Mouse (Mus musculus) ES-E14 (cell line): ENCODE data around the gene Tent5a. TPM values are rescaled to one million over a fixed set of nuclear protein-coding genes. Genes with fewer than 3 reads are reported as not detected.
A peak's percentile ranks its signal among the peaks of the same experiment; 100 is the strongest.

Experiments used
- DNase-seq: peaks from one replicate; pipeline ENCODE4 v3.0.0-alpha.2; 2013; ENCODE audit warnings: low read depth, low spot score
- H3K27ac ChIP-seq: 2 replicates; pipeline ENCODE4 v1.5.1; 2012; ENCODE audit warnings: low read depth, mild to moderate bottlenecking, low read length, moderate library complexity, mixed read lengths; ENCODE audit not compliant: poor library complexity, insufficient read depth, severe bottlenecking
- H3K36me3 ChIP-seq: 2 replicates; pipeline ENCODE4 v1.6.1; 2012; ENCODE audit warnings: mild to moderate bottlenecking, low read length, moderate library complexity, mixed read lengths; ENCODE audit not compliant: control insufficient read depth, poor library complexity, insufficient read depth, severe bottlenecking
- H3K4me1 ChIP-seq, 2 experiments: fragments of 150-350 bp in 1 of 2; sonication (generic) in 1 of 2; 2 replicates each; pipeline ENCODE4 v1.6.1; 2012; ENCODE audit warnings: low read length in 2 of 2, mild to moderate bottlenecking in 1 of 2, mixed read lengths in 1 of 2; ENCODE audit not compliant: control insufficient read depth in 2 of 2, insufficient read depth in 2 of 2, poor library complexity in 1 of 2
- H3K4me3 ChIP-seq, 2 experiments: fragments of 150-350 bp in 1 of 2; sonication (generic) in 1 of 2; 2 replicates each; pipeline ENCODE4 v1.5.1; 2012; ENCODE audit warnings: low read length in 2 of 2, low read depth in 1 of 2, mild to moderate bottlenecking in 1 of 2, mixed read lengths in 1 of 2; ENCODE audit not compliant: insufficient read depth in 1 of 2, poor library complexity in 1 of 2, severe bottlenecking in 1 of 2
- H3K9ac ChIP-seq: 2 replicates; pipeline ENCODE4 v1.6.1; 2012; ENCODE audit warnings: low read depth, mild to moderate bottlenecking, low read length, mixed read lengths; ENCODE audit not compliant: poor library complexity, insufficient read depth, severe bottlenecking
- H3K9me3 ChIP-seq: fragments of 150-350 bp; sonication (generic); 2 replicates; pipeline ENCODE4 v1.6.1; 2012; ENCODE audit warnings: low read depth, mild to moderate bottlenecking, low read length; ENCODE audit not compliant: control insufficient read depth, insufficient read depth
- CHD2 ChIP-seq: IDR thresholded peaks from 2 replicates; pipeline ENCODE4 v1.6.1; 2014; ENCODE audit warnings: mild to moderate bottlenecking, low read depth, low read length, inconsistent platforms
- HCFC1 ChIP-seq: IDR thresholded peaks from 2 replicates; pipeline ENCODE4 v1.6.1; 2012; ENCODE audit warnings: low read length, inconsistent platforms, borderline replicate concordance; ENCODE audit not compliant: insufficient read depth
- MAFK ChIP-seq: IDR thresholded peaks from 2 replicates; pipeline ENCODE4 v1.6.1; 2014; ENCODE audit warnings: mild to moderate bottlenecking, low read depth, low read length, inconsistent platforms; ENCODE audit not compliant: insufficient read depth
- ZC3H11A ChIP-seq: IDR thresholded peaks from 2 replicates; pipeline ENCODE4 v1.6.1; 2012; ENCODE audit warnings: low read depth, mild to moderate bottlenecking, inconsistent platforms, low read length, borderline replicate concordance
- ZNF384 ChIP-seq: IDR thresholded peaks from 2 replicates; pipeline ENCODE4 v1.6.1; 2012; ENCODE audit warnings: low read depth, low read length, inconsistent platforms
- in situ Hi-C, 2 experiments: fragments of 600-800 bp; cut with MboI; formaldehyde crosslinking; loops; one replicate each; pipeline ENCODE4 v1.15.1; 2025; ENCODE audit warnings: low sequenced_read_pairs in 2 of 2, inconsistent platforms in 1 of 2; ENCODE audit not compliant: unreplicated experiment in 2 of 2
- total RNA-seq: library from RNA; depleted of rRNA; stranded (reverse); fragments of 300-350 nt; gene quantifications from 2 replicates; pipeline ENCODE4 v1.2.3, GENCODE M21; 2012

Tent5a gene
- total RNA-seq, 1 experiment = 1.5 TPM

GRCm38 (mm10) chr9:85320167-85320951 lies 6.8 kb downstream of the Tent5a start:
- Histone ChIP-seq H3K36me3 (no peaks in the 10 kb centered on the region), H3K4me3 (no peak overlapping the region), H3K9ac (no peak overlapping the region), H3K4me1 (no peaks in the 10 kb centered on the region), H3K27ac (no peak overlapping the region), H3K9me3 (no peaks in the 10 kb centered on the region)
- in situ Hi-C loops = no loop called here
- TF ChIP-seq MAFK (no peak), ZC3H11A (no peak), ZNF384 (no peak), HCFC1 (no peak), CHD2 (no peak)
- DNase-seq = no peak

GRCm38 (mm10) chr9:85316122-85316521 lies 11.0 kb downstream of the Tent5a start:
- TF ChIP-seq CHD2 (no peak), ZNF384 (no peak), HCFC1 (no peak), ZC3H11A (no peak), MAFK (no peak)
- Histone ChIP-seq H3K4me1 (no peaks in the 10 kb centered on the region), H3K9ac (no peak overlapping the region), H3K27ac (no peak overlapping the region), H3K36me3 (no peaks in the 10 kb centered on the region), H3K4me3 (no peak overlapping the region), H3K9me3 (no peaks in the 10 kb centered on the region)
- no peak for DNase-seq
- in situ Hi-C loops = no loop called here

- no peak within 1 kb of the TSS for H3K27ac ChIP-seq
- no peak for DNase-seq
- no peak within 1 kb of the TSS for H3K9ac ChIP-seq
- TF ChIP-seq ZNF384 (no peak), HCFC1 (no peak), CHD2 (no peak), ZC3H11A (no peak), MAFK (no peak)
- no peak within 1 kb of the TSS for H3K4me3 ChIP-seq
- in situ Hi-C loops = no loop called here
- no peaks in the 10 kb centered on the region for H3K36me3 ChIP-seq
- no peaks in the 10 kb centered on the region for H3K9me3 ChIP-seq
- no peaks in the 10 kb centered on the region for H3K4me1 ChIP-seq
Observed at GRCm38 (mm10) chr9:85312473-85312872, 14.7 kb downstream of the Tent5a start, which contains the start of gene Gm11114. Gene Gm11114, plus strand, starts transcription at chr9:85312773.

- in situ Hi-C loops = no loop called here
- Histone ChIP-seq H3K27ac (no peak overlapping the region), H3K4me1 (no peaks in the 10 kb centered on the region), H3K4me3 (no peak overlapping the region), H3K9me3 (no peaks in the 10 kb centered on the region), H3K9ac (no peak overlapping the region), H3K36me3 (no peaks in the 10 kb centered on the region)
- TF ChIP-seq CHD2 (no peak), MAFK (no peak), HCFC1 (no peak), ZC3H11A (no peak), ZNF384 (no peak)
- DNase-seq = no peak
Observed at GRCm38 (mm10) chr9:85303378-85303777, 23.8 kb downstream of the Tent5a start.

GRCm38 (mm10) chr9:85302849-85303248 lies 24.3 kb downstream of the Tent5a start:
- H3K27ac ChIP-seq = no peak overlapping the region
- no peak overlapping the region for H3K9ac ChIP-seq
- H3K36me3 ChIP-seq = no peaks in the 10 kb centered on the region
- in situ Hi-C loops = no loop called here
- TF ChIP-seq CHD2 = no peak
- peak; percentile 67 for TF ChIP-seq MAFK
- no peak overlapping the region for H3K4me3 ChIP-seq
- no peaks in the 10 kb centered on the region for H3K9me3 ChIP-seq
- H3K4me1 ChIP-seq = no peaks in the 10 kb centered on the region
- no peak for DNase-seq
